Mouse (Mus musculus) heart, postnatal 0 days (tissue): ENCODE results near the gene Tubb2a.

Source experiments
- CTCF ChIP-seq: IDR thresholded peaks from 2 replicates; pipeline ENCODE4 v1.5.1; 2016; ENCODE audit warnings: antibody characterized with exemption, control low read depth, low read depth
- EP300 ChIP-seq: IDR thresholded peaks from 2 replicates; pipeline ENCODE4 v1.6.1; 2016; ENCODE audit warnings: antibody characterized with exemption, low read depth

- TF ChIP-seq CTCF (peak; percentile 94), EP300 (no peak)
Observed at GRCm38 (mm10) chr13:34046421-34047012, 31.3 kb downstream of the Tubb2a start.
